ENCODE assay signal across 1 mouse cellular context in the genomic region with DNA sequence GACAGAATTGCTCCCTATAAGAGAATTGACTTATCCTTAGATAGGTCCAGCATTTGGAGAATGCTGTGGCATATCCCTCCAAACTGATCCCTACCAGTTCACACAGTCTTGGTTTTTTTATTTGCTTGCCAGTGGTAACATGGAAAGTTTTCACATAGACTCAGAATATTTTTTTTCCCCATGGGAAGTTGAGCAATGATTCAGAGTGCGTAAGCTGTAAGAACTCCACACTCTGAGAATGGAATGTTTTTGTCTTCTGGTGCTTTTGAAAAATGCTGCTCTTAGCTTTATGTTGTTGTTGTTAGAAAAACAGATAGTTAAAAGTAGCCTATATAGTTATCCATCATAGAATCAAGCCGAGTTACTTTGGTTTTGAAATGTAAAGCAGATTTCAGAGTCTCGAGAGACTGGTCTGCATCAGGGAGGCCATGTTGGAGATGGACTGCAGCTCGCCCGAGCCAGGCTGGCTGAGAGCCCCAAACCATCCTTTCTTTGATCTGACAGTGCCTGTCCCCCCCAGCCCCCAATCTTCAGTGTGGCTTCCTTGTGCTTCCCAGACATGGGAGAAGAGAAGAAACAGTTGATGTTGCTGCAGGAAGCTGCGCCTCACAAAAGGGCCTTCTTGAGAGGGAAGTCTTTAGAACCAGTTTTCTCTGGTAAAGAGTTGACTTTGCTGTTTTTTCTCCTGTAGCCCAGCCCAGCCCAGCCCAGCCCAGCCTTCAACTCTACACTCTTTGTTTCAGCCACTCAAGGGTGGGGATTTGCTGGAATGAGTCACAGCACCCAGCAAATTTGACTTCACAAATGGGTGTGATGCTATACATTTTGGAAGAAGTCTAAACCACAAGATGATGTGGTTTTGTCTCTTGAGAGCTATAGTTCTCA.
TF ChIP-seq lines count a peak whose summit lies in the region.

No protein-coding gene starts in this region.

TF ChIP-seq in MEL, 35 proteins besides CTCF, POLR2A, EP300 and RAD21 (continued from another document):
- no peak for TF ChIP-seq E2F4 (IDR thresholded peaks at IDR 0.05; ENCODE audit: borderline replicate concordance, low read depth, low read length)
- TF ChIP-seq ZNF384 (IDR thresholded peaks at IDR 0.05; ENCODE audit: low read depth, low read length), result no peak
- no peak for TF ChIP-seq SMC3 (IDR thresholded peaks at IDR 0.05; ENCODE audit: low read depth, low read length)
- TF ChIP-seq POLR2AphosphoS2 (IDR thresholded peaks at IDR 0.05; ENCODE audit: low read length), result no peak
- no peak for TF ChIP-seq HCFC1 (IDR thresholded peaks at IDR 0.05; ENCODE audit: low read depth, low read length)
- TF ChIP-seq TBP (IDR thresholded peaks at IDR 0.05; ENCODE audit: low read depth, low read length), result no peak
- no peak for TF ChIP-seq POLR2AphosphoS5 (IDR thresholded peaks at IDR 0.05; ENCODE audit: borderline replicate concordance, low read depth, low read length)
- TF ChIP-seq ELF1 (IDR thresholded peaks at IDR 0.05; ENCODE audit: low read depth, low read length), result no peak
- TF ChIP-seq TCF12 (IDR thresholded peaks at IDR 0.05; ENCODE audit: low read depth, low read length), result no peak
- no peak for TF ChIP-seq JUND (IDR thresholded peaks at IDR 0.05; ENCODE audit: low read depth, low read length)
- TF ChIP-seq CHD1 (IDR thresholded peaks at IDR 0.05; ENCODE audit: low read depth, low read length), result no peak
